Mouse (Mus musculus) cerebellum, adult 2 months (tissue): Measurements from ENCODE around the gene Atxn7l1.

Experiments used
- CTCF ChIP-seq: fragments of 200-500 bp; IDR thresholded peaks from 2 replicates; pipeline ENCODE4 v1.5.1; 2011; ENCODE audit warnings: low read depth, mild to moderate bottlenecking, control low read depth, low read length, moderate library complexity, borderline replicate concordance; ENCODE audit not compliant: insufficient read depth
- POLR2A ChIP-seq: fragments of 200-500 bp; IDR thresholded peaks from 2 replicates; pipeline ENCODE4 v1.6.1; 2011; ENCODE audit warnings: low read length, control low read depth, borderline replicate concordance; ENCODE audit not compliant: insufficient read depth

DNA sequence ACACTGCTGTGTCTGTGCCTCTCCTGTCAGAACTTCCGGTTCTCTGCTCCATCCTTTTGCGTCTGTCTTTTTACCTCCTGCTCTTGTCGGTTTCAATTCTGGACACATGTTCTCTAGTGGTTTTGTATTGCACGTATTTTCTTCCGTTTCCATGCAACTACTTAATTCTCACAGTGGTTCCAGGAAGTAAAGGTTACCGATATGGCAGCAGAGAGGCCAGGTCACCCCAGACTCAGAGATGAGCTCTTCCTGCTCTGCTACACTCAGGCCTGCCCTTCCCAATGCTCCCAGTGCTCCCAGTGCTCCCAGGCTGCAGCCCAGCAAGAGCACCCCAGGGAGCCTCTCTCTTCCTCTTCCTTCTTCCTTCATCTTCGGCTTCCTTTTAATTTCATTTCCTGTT is 15.7 kb upstream of the Atxn7l1 start:
- TF ChIP-seq CTCF: no peak
- TF ChIP-seq POLR2A: no peak
